ENCODE assay signal across 17 mouse cellular contexts in the genomic region with DNA sequence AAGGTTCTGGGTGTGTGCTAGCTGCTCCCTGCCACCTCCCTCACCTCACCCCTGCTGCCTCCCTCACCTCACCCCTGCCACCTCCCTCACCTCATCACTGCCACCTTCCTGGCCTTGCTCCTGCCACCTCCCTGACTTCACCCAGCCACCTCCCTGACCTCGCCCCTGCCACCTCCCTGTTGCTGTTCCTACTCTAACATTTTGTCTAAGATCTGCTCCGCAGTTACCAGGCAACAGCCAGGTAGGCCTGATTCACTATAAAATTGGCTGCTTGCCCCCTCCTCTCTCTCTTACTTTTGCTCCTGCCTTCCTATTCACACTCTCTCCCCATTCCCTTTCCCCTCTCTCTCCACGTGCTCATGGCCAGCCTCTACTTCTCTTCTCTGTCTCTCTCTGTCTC. TPM values are rescaled to one million over a fixed set of nuclear protein-coding genes. Genes with fewer than 3 reads are reported as not detected.
"Had no signal": no experiment of that assay in that cellular context is flagged by ENCODE, and none has a peak within 500 bp of the region (broad histone marks: within the 10 kb centered on the region; RNA-seq: fewer than 3 reads in every experiment).

No protein-coding gene starts in this region.

- H3K9me3 ChIP-seq: limb, embryonic 13.5 days; midbrain, embryonic 12.5 days; neural tube, embryonic 15.5 days; stomach, embryonic 15.5 days had no signal

- H3K27ac ChIP-seq: limb, embryonic 13.5 days; liver, embryonic 14.5 days; midbrain, embryonic 12.5 days; neural tube, embryonic 15.5 days; stomach, embryonic 15.5 days had no signal

- H3K36me3 ChIP-seq: limb, embryonic 13.5 days; midbrain, embryonic 12.5 days; neural tube, embryonic 15.5 days; stomach, embryonic 15.5 days had no signal

- H3K9ac ChIP-seq: limb, embryonic 13.5 days; liver, embryonic 14.5 days; lung, embryonic 14.5 days; midbrain, embryonic 12.5 days; neural tube, embryonic 15.5 days; stomach, embryonic 15.5 days had no signal

- DNase-seq: kidney, adult 8-10 months; kidney, postnatal 36 days; layer of hippocampus, adult 9-11 months; left cerebral cortex, postnatal 4 days; lung, embryonic 14.5 days; right cerebral cortex, postnatal 4 days; spleen, adult 18-20 months; thymus, postnatal 36 days had no signal

- ATAC-seq: inflammation-experienced regulatory T-cells, adult 6 months; intestine, postnatal 0 days had no signal

- H3K27me3 ChIP-seq: limb, embryonic 13.5 days; midbrain, embryonic 12.5 days; neural tube, embryonic 15.5 days; stomach, embryonic 15.5 days had no signal

- H3K4me3 ChIP-seq: limb, embryonic 13.5 days; midbrain, embryonic 12.5 days; myocyte; neural tube, embryonic 15.5 days; stomach, embryonic 15.5 days had no signal

- H3K4me1 ChIP-seq: limb, embryonic 13.5 days; midbrain, embryonic 12.5 days; neural tube, embryonic 15.5 days; stomach, embryonic 15.5 days had no signal

- H3K4me2 ChIP-seq: limb, embryonic 13.5 days; lung, embryonic 14.5 days; midbrain, embryonic 12.5 days; neural tube, embryonic 15.5 days; stomach, embryonic 15.5 days had no signal

RNA-seq across cellular contexts. Expression of a gene that starts 33.3 kb away (rescaled TPM):
- polyA plus RNA-seq: liver, adult 2 months had no signal

RNA-seq across cellular contexts. Expression of a gene that starts 50.1 kb away (rescaled TPM):
- polyA plus RNA-seq: liver, adult 2 months had no signal
